Mouse (Mus musculus) forebrain, postnatal 0 days (tissue): ENCODE measurements around the gene Topbp1. TPM values are rescaled to one million over a fixed set of nuclear protein-coding genes. Genes with fewer than 3 reads are reported as not detected.

Experiments
- ATAC-seq: fragments of 200-750 bp; cut with Nextera tagmentation; 2 replicates; pipeline ENCODE4 v1.8.0; 2017; ENCODE audit warnings: mild to moderate bottlenecking, moderate library complexity
- DNase-seq: peaks from one replicate; pipeline ENCODE4 v3.0.0-alpha.2; 2015
- H3K27ac ChIP-seq: fragments of 300-500 bp; sonication (generic); 2 replicates; pipeline ENCODE4 v1.5.1; 2014; ENCODE audit warnings: low read depth, mild to moderate bottlenecking, antibody characterized with exemption, low read length, moderate library complexity, mixed read lengths
- H3K27me3 ChIP-seq: fragments of 300-500 bp; sonication (generic); 2 replicates; pipeline ENCODE4 v1.6.1; 2014; ENCODE audit warnings: mild to moderate bottlenecking, low read length, mixed read lengths; ENCODE audit not compliant: insufficient read depth
- H3K36me3 ChIP-seq: fragments of 300-500 bp; sonication (generic); 2 replicates; pipeline ENCODE4 v1.6.1; 2014; ENCODE audit warnings: mild to moderate bottlenecking, moderate library complexity; ENCODE audit not compliant: insufficient read depth
- H3K4me1 ChIP-seq: fragments of 300-500 bp; sonication (generic); 2 replicates; pipeline ENCODE4 v1.6.1; 2014; ENCODE audit warnings: antibody characterized with exemption; ENCODE audit not compliant: insufficient read depth
- H3K4me2 ChIP-seq: fragments of 300-500 bp; sonication (generic); 2 replicates; pipeline ENCODE4 v1.6.1; 2014; ENCODE audit warnings: low read depth, mild to moderate bottlenecking, moderate library complexity
- H3K4me3 ChIP-seq: fragments of 300-500 bp; sonication (generic); 2 replicates; pipeline ENCODE4 v1.5.1; 2014; ENCODE audit warnings: low read depth, low read length, mixed read lengths
- H3K9ac ChIP-seq: fragments of 300-500 bp; sonication (generic); 2 replicates; pipeline ENCODE4 v1.6.1; 2014; ENCODE audit warnings: mild to moderate bottlenecking
- H3K9me3 ChIP-seq: fragments of 300-500 bp; sonication (generic); 2 replicates; pipeline ENCODE4 v1.6.1; 2016; ENCODE audit warnings: low read length
- CTCF ChIP-seq: sonication (generic); IDR thresholded peaks from 2 replicates; pipeline ENCODE4 v1.5.1; 2016; ENCODE audit warnings: antibody characterized with exemption, control low read depth, low read depth
- WGBS: fragments of 180-500 bp; shearing (Covaris S2); extraction: QIAGEN DNeasy Blood & Tissue Kit; methylation state at CpG from one replicate; pipeline ENCODE4 v1.1.7; 2014; 5-methylcytosine and 5-hydroxymethylcytosine counted together
- polyA plus RNA-seq: library from polyadenylated mRNA; unstranded; fragments of >200 nt; fragmentation: Nextera tagmentation; extraction: Ambion mirVana; gene quantifications from 2 replicates; pipeline ENCODE4 v1.2.1, GENCODE M21; 2015
- total RNA-seq: library from RNA; depleted of rRNA; stranded (reverse); fragments of >200 nt; gene quantifications from 2 replicates; pipeline ENCODE4 v1.2.3, GENCODE M21; 2014

Gene Topbp1
- total and polyA plus RNA-seq, 2 experiments from 2014 or later, result 15.8 to 24.8 TPM

GRCm38 (mm10) chr9:103363730-103364417, 58.9 kb downstream of the Topbp1 start:
- DNase-seq, result peak; percentile 17
- no peak overlapping the region for H3K27ac ChIP-seq
- 0 out of 2 replicates have a peak, but pooled peaks have one; percentile 8 for TF ChIP-seq CTCF

GRCm38 (mm10) chr9:103364601-103365289, 59.7 kb downstream of the Topbp1 start:
- H3K27ac ChIP-seq, result peak overlapping the region; percentile 88
- H3K27me3 ChIP-seq, result no peaks in the 10 kb centered on the region
- H3K36me3 ChIP-seq, result no peaks in the 10 kb centered on the region
- peak overlapping the region; percentile 92 for H3K4me2 ChIP-seq
- DNase-seq (peak; percentile 56), ATAC-seq (peak; percentile 7)
- peaks cover 14% of the 10 kb centered on the region for H3K4me1 ChIP-seq
- H3K9ac ChIP-seq, result peak overlapping the region; percentile 86
- no peak for TF ChIP-seq CTCF
- 7% methylated on average over 72 of the region's 94 CpGs for WGBS
- peak overlapping the region; percentile 81 for H3K4me3 ChIP-seq
- no peaks in the 10 kb centered on the region for H3K9me3 ChIP-seq

More at GRCm38 (mm10) chr9:103363730-103364417, 58.9 kb downstream of the Topbp1 start:
- no peaks in the 10 kb centered on the region for H3K9me3 ChIP-seq
- H3K4me2 ChIP-seq, result peak overlapping the region; percentile 92
- H3K4me3 ChIP-seq, result peak overlapping the region; percentile 81
- WGBS, result 2% methylated on average over 21 of the region's 21 CpGs
- no peak for ATAC-seq
- no peaks in the 10 kb centered on the region; the same call in 1 of the 2 replicates for H3K36me3 ChIP-seq
- peak overlapping the region; percentile 86 for H3K9ac ChIP-seq
- H3K27me3 ChIP-seq, result no peaks in the 10 kb centered on the region
- peaks cover 14% of the 10 kb centered on the region for H3K4me1 ChIP-seq

GRCm38 (mm10) chr9:103365290-103366247, 60.6 kb downstream of the Topbp1 start, which contains the start of gene Cdv3:
TSS of gene Cdv3 (minus strand) at chr9:103365840.
- TF ChIP-seq CTCF, result peak; percentile 11; the same call in 1 of the 2 replicates
- ATAC-seq, result peak; percentile 98
- peak within 1 kb of the TSS; percentile 88 for H3K27ac ChIP-seq
- H3K36me3 ChIP-seq, result no peaks in the 10 kb centered on the region
- H3K27me3 ChIP-seq, result no peaks in the 10 kb centered on the region
- H3K9me3 ChIP-seq, result no peaks in the 10 kb centered on the region
- peak; percentile 99 for DNase-seq
- H3K4me2 ChIP-seq, result peak within 1 kb of the TSS; percentile 92
- peak within 1 kb of the TSS; percentile 86 for H3K9ac ChIP-seq
- WGBS, result 3% methylated on average over 92 of the region's 95 CpGs
- peaks cover 14% of the 10 kb centered on the region for H3K4me1 ChIP-seq
- peak within 1 kb of the TSS; percentile 81 for H3K4me3 ChIP-seq

GRCm38 (mm10) chr9:103366356-103366755, 61.3 kb downstream of the Topbp1 start:
- no peaks in the 10 kb centered on the region for H3K36me3 ChIP-seq
- peak overlapping the region; percentile 35; the same call in 1 of the 2 replicates for H3K9ac ChIP-seq
- DNase-seq (no peak), ATAC-seq (no peak)
- H3K4me1 ChIP-seq, result peaks cover 14% of the 10 kb centered on the region
- WGBS, result 57% methylated on average over 9 of the region's 9 CpGs
- H3K27me3 ChIP-seq, result no peaks in the 10 kb centered on the region
- peak overlapping the region; percentile 57 for H3K4me2 ChIP-seq
- no peak for TF ChIP-seq CTCF
- H3K9me3 ChIP-seq, result no peaks in the 10 kb centered on the region
- H3K4me3 ChIP-seq, result peak overlapping the region; percentile 81
- peak overlapping the region; percentile 77 for H3K27ac ChIP-seq

- TF ChIP-seq CTCF, result no peak
These were observed 64.9 kb downstream of the Topbp1 start for GRCm38 (mm10) chr9:103369951-103370350.

GRCm38 (mm10) chr9:103372271-103373010, 67.4 kb downstream of the Topbp1 start:
- no peak for TF ChIP-seq CTCF
- Histone ChIP-seq H3K4me3 (no peak overlapping the region), H3K9me3 (no peaks in the 10 kb centered on the region), H3K27me3 (no peaks in the 10 kb centered on the region), H3K27ac (no peak overlapping the region), H3K9ac (no peak overlapping the region), H3K4me1 (no peaks in the 10 kb centered on the region), H3K36me3 (no peaks in the 10 kb centered on the region), H3K4me2 (no peak overlapping the region)
- WGBS, result 76% methylated on average over 5 of the region's 5 CpGs
- no peak for ATAC-seq
- no peak for DNase-seq

More at GRCm38 (mm10) chr9:103369951-103370350, 64.9 kb downstream of the Topbp1 start:
- H3K36me3 ChIP-seq, result no peaks in the 10 kb centered on the region
- DNase-seq (no peak), ATAC-seq (no peak)
- H3K27me3 ChIP-seq, result no peaks in the 10 kb centered on the region
- no peak overlapping the region for H3K4me2 ChIP-seq
- no peak overlapping the region for H3K27ac ChIP-seq
- no peak overlapping the region for H3K4me3 ChIP-seq
- H3K4me1 ChIP-seq, result peaks cover 6% of the 10 kb centered on the region; the same call in 1 of the 2 replicates
- H3K9me3 ChIP-seq, result no peaks in the 10 kb centered on the region
- 35% methylated on average over 4 of the region's 4 CpGs for WGBS
- H3K9ac ChIP-seq, result no peak overlapping the region
